Mouse (Mus musculus) CH12F3 (cell line): ENCODE measurements around the gene Tigit.

Experiments used
- in situ Hi-C: fragments of 300-500 bp; cut with MboI; formaldehyde crosslinking; loops from 2 replicates; pipeline ENCODE4 v1.14.3; 2020; ENCODE audit warnings: low sequenced_read_pairs

The Tigit gene

GRCm38 (mm10) chr16:43663978-43664579 is at the start of gene Tigit:
Tigit (minus strand) TSS chr16:43664146.
- in situ Hi-C loops = no loop called here

- in situ Hi-C loops = no loop called here
Measured at GRCm38 (mm10) chr16:43711361-43711760, 47.4 kb upstream of the Tigit start.

GRCm38 (mm10) chr16:43710651-43711050 is 46.7 kb upstream of the Tigit start:
- in situ Hi-C loops = no loop called here

- in situ Hi-C loops = no loop called here
Measured at GRCm38 (mm10) chr16:43710134-43710475, 46.2 kb upstream of the Tigit start.

GRCm38 (mm10) chr16:43709432-43710133 is 45.6 kb upstream of the Tigit start:
- in situ Hi-C loops = no loop called here

- in situ Hi-C loops = no loop called here
Measured at GRCm38 (mm10) chr16:43709062-43709413, 45.1 kb upstream of the Tigit start.

GRCm38 (mm10) chr16:43708335-43709061 is 44.6 kb upstream of the Tigit start:
- in situ Hi-C loops = no loop called here

GRCm38 (mm10) chr16:43701765-43702504 is 38.0 kb upstream of the Tigit start:
- in situ Hi-C loops = no loop called here

GRCm38 (mm10) chr16:43700575-43700974 is 36.6 kb upstream of the Tigit start:
- in situ Hi-C loops = no loop called here

- in situ Hi-C loops = no loop called here
Measured at GRCm38 (mm10) chr16:43698735-43699649, 35.0 kb upstream of the Tigit start.

GRCm38 (mm10) chr16:43697772-43698171 is 33.8 kb upstream of the Tigit start:
- in situ Hi-C loops = no loop called here

GRCm38 (mm10) chr16:43695852-43696251 is 31.9 kb upstream of the Tigit start:
- in situ Hi-C loops = no loop called here

GRCm38 (mm10) chr16:43694104-43694503 is 30.2 kb upstream of the Tigit start:
- in situ Hi-C loops = no loop called here

- in situ Hi-C loops = no loop called here
Measured at GRCm38 (mm10) chr16:43692611-43693010, 28.7 kb upstream of the Tigit start.

GRCm38 (mm10) chr16:43691741-43692140 is 27.8 kb upstream of the Tigit start:
- in situ Hi-C loops = no loop called here

- in situ Hi-C loops = no loop called here
Measured at GRCm38 (mm10) chr16:43690912-43691311, 27.0 kb upstream of the Tigit start.

- in situ Hi-C loops = no loop called here
Measured at GRCm38 (mm10) chr16:43690211-43690690, 26.3 kb upstream of the Tigit start.

- in situ Hi-C loops = no loop called here
Measured at GRCm38 (mm10) chr16:43687968-43688367, 24.0 kb upstream of the Tigit start.

- in situ Hi-C loops = no loop called here
Measured at GRCm38 (mm10) chr16:43674400-43674799, 10.5 kb upstream of the Tigit start.

- in situ Hi-C loops = no loop called here
Measured at GRCm38 (mm10) chr16:43672697-43673096, 8.8 kb upstream of the Tigit start.
